ENCODE assay signal across 17 mouse cellular contexts in the genomic region with DNA sequence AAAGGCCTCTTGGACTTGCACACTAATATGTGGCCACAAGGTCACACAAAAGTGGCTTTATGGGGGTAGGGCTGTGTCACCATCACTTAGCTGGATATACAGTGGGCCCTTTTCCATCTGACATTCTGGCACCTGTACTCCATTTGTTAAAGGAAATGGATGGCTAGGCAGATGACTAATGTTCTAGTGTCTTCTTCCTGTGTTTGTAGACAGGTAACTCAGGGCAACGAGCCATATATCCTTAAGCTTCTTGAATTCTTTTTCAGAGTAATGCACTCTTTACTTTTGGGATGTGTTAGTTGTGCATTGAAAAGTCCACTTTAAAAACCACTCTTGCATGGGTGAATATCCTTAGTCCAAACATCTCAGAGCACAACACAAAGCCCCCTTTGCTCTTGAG.
"Had no signal": no experiment of that assay in that cellular context is flagged by ENCODE, and none has a peak within 500 bp of the region (broad histone marks: within the 10 kb centered on the region; RNA-seq: fewer than 3 reads in every experiment).

No protein-coding gene starts in this region.

- H3K27me3 ChIP-seq: kidney, embryonic 15.5 days; limb, embryonic 13.5 days; liver, embryonic 12.5 days; liver, embryonic 15.5 days; lung, embryonic 15.5 days; midbrain, embryonic 12.5 days; midbrain, embryonic 15.5 days; neural tube, embryonic 13.5 days had no signal

- H3K9ac ChIP-seq: kidney, embryonic 15.5 days; limb, embryonic 13.5 days; liver, embryonic 12.5 days; liver, embryonic 15.5 days; lung, embryonic 15.5 days; midbrain, embryonic 12.5 days; midbrain, embryonic 15.5 days; neural tube, embryonic 13.5 days had no signal

- H3K27ac ChIP-seq: kidney, embryonic 15.5 days; left cerebral cortex, adult 2 months; limb, embryonic 10.5 days; limb, embryonic 13.5 days; liver, embryonic 12.5 days; liver, embryonic 15.5 days; lung, embryonic 15.5 days; midbrain, embryonic 12.5 days; midbrain, embryonic 15.5 days; neural tube, embryonic 13.5 days had no signal

- H3K9me3 ChIP-seq: kidney, embryonic 15.5 days; limb, embryonic 10.5 days; limb, embryonic 13.5 days; liver, embryonic 12.5 days; liver, embryonic 15.5 days; lung, embryonic 15.5 days; midbrain, embryonic 12.5 days; midbrain, embryonic 15.5 days; neural tube, embryonic 13.5 days had no signal

- H3K4me3 ChIP-seq: kidney, embryonic 15.5 days; left cerebral cortex, adult 2 months; limb, embryonic 10.5 days; limb, embryonic 13.5 days; liver, embryonic 12.5 days; liver, embryonic 15.5 days; lung, embryonic 15.5 days; midbrain, embryonic 12.5 days; midbrain, embryonic 15.5 days; neural tube, embryonic 13.5 days had no signal

- H3K4me2 ChIP-seq: kidney, embryonic 15.5 days; limb, embryonic 13.5 days; liver, embryonic 12.5 days; liver, embryonic 15.5 days; lung, embryonic 15.5 days; midbrain, embryonic 12.5 days; midbrain, embryonic 15.5 days; neural tube, embryonic 13.5 days had no signal

- ATAC-seq: midbrain, embryonic 15.5 days had no signal

- DNase-seq: kidney, adult 2 months; kidney, postnatal 10 days; kidney, postnatal 36 days; layer of hippocampus, postnatal 36 days; retina, postnatal 1 day; right cerebral cortex, postnatal 25 days; spleen, adult 18-20 months had no signal

- H3K4me1 ChIP-seq: kidney, embryonic 15.5 days; limb, embryonic 10.5 days; limb, embryonic 13.5 days; liver, embryonic 12.5 days; liver, embryonic 15.5 days; neural tube, embryonic 13.5 days had no signal

- H3K36me3 ChIP-seq: kidney, embryonic 15.5 days; limb, embryonic 10.5 days; limb, embryonic 13.5 days; liver, embryonic 12.5 days; liver, embryonic 15.5 days; lung, embryonic 15.5 days; midbrain, embryonic 12.5 days; midbrain, embryonic 15.5 days; neural tube, embryonic 13.5 days had no signal
